Mouse (Mus musculus) heart, postnatal 36 days (tissue): ENCODE data around the gene Cd209g. TPM values are rescaled to one million over a fixed set of nuclear protein-coding genes. Genes with fewer than 3 reads are reported as not detected.

ENCODE experiments used
- total RNA-seq, 2 experiments: library from RNA; stranded (reverse); gene quantifications; 2 replicates each; pipeline ENCODE4 v1.2.3; 2021

Gene Cd209g
- total RNA-seq, 2 experiments from 2014 or later, result not detected

Other genes with a start within 250 kb of the Cd209g start
- gene Cd209b, start 207.3 kb upstream of the Cd209g start, total RNA-seq, result under 1 TPM; 0.24 to 0.50 TPM
- under 1 TPM in 1 of 2 experiments, not detected in 1; 0.41 TPM for gene Cd209c, start 179.4 kb upstream of the Cd209g start, total RNA-seq
- gene Cd209f, start 28.3 kb upstream of the Cd209g start, total RNA-seq, result under 1 TPM in 1 of 2 experiments, not detected in 1; 0.50 TPM
- gene Evi5l, start 32.5 kb downstream of the Cd209g start, total RNA-seq, result 10 to 100 TPM; 20.3 to 26.9 TPM
- gene Prr36, start 83.4 kb downstream of the Cd209g start, total RNA-seq, result not detected
- under 1 TPM; 0.24 to 0.67 TPM for gene Lrrc8e, start 92.7 kb downstream of the Cd209g start, total RNA-seq
- 10 to 100 TPM; 79.7 to 80.8 TPM for gene Map2k7, start 104.6 kb downstream of the Cd209g start, total RNA-seq
- gene Gm49320, start 104.8 kb downstream of the Cd209g start, total RNA-seq, result under 1 TPM in 1 of 2 experiments, not detected in 1; 0.44 TPM
- 1 to 10 TPM; 2.5 to 3.9 TPM for gene Tgfbr3l, start 114.1 kb downstream of the Cd209g start, total RNA-seq
- gene Snapc2, start 119.0 kb downstream of the Cd209g start, total RNA-seq, result 10 to 100 TPM; 15.6 to 16.4 TPM
- under 1 TPM; 0.57 to 0.97 TPM for gene Ctxn1, start 125.2 kb downstream of the Cd209g start, total RNA-seq
- gene Timm44, start 141.8 kb downstream of the Cd209g start, total RNA-seq, result 100 to 1,000 TPM; 107 to 126 TPM
- gene Ccl25, start 191.1 kb downstream of the Cd209g start, total RNA-seq, result 1 to 10 TPM; 3.4 to 4.2 TPM
- gene Elavl1, start 191.3 kb downstream of the Cd209g start, total RNA-seq, result 10 to 100 TPM; 50.2 to 52.8 TPM